Mouse (Mus musculus) megakaryocyte, embryonic 14.5 days (primary cell): ENCODE results near the gene Akr1d1.

Source experiments
- FLI1 ChIP-seq: IDR thresholded peaks from 2 replicates; pipeline ENCODE4 v1.6.1; 2012; ENCODE audit warnings: low read length, inconsistent platforms, mixed read lengths
- GATA1 ChIP-seq: IDR thresholded peaks from 3 replicates; pipeline ENCODE4 v1.6.1; 2012; ENCODE audit warnings: mixed read lengths, low read length, inconsistent platforms, borderline replicate concordance

DNA sequence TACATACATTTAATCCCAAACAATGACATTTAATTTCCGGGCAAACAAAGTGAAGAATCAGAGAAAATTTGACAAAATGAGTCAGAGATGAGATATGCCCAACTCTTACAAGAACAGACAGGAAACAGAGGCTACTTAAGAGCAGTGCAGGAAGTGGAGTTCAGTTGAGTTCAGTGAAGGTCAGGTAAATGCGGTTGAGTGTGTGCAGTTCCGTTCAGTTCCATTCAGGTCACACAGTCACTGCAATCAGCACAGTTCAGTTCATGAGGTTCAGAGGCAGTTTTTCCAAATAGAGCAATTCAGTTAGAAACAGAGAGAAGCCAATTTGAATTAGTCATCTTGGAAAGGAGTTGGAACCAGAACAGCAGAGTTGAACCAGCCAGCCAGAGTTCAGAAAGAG, 48.8 kb upstream of the Akr1d1 start:
- TF ChIP-seq GATA1 (no peak), FLI1 (no peak)
